Mouse (Mus musculus): Measurements from ENCODE around the gene Slc7a14. TPM values are rescaled to one million over a fixed set of nuclear protein-coding genes. Genes with fewer than 3 reads are reported as not detected.
"Not testable (repeated sequence)": the region's sequence is repeated elsewhere in the genome, so short reads cannot be mapped to it uniquely, and the experiment has no call there.

Gene Slc7a14
- under 1 TPM in 3 of 4 experiments, not detected in 1; 0.02 to 0.05 (median 0.05) TPM for total RNA-seq (2022)

GRCm38 (mm10) chr3:31309934-31310787 lies at the start of gene Slc7a14:
TSS of gene Slc7a14 (minus strand) at chr3:31310378.
- no peak for DNase-seq (ENCODE audit: low spot score in 2 of 2)

- DNase-seq (ENCODE audit: low spot score in 2 of 2), result no peak
These were observed 36.4 kb upstream of the Slc7a14 start for GRCm38 (mm10) chr3:31346540-31346939.

- no peak for DNase-seq (ENCODE audit: low spot score in 2 of 2)
These were observed 35.6 kb upstream of the Slc7a14 start for GRCm38 (mm10) chr3:31345766-31346165.

- no peak for DNase-seq (ENCODE audit: low spot score in 2 of 2)
These were observed 29.1 kb upstream of the Slc7a14 start for GRCm38 (mm10) chr3:31339236-31339635.

- DNase-seq (ENCODE audit: low spot score in 2 of 2), result no peak
These were observed 18.2 kb upstream of the Slc7a14 start for GRCm38 (mm10) chr3:31328237-31328836.

GRCm38 (mm10) chr3:31327791-31328190 lies 17.6 kb upstream of the Slc7a14 start:
- DNase-seq (ENCODE audit: low spot score in 2 of 2), result no peak

- DNase-seq (ENCODE audit: low spot score in 2 of 2), result no peak
These were observed 14.1 kb upstream of the Slc7a14 start for GRCm38 (mm10) chr3:31324231-31324654.

GRCm38 (mm10) chr3:31309371-31309933 lies 726 bp downstream of the Slc7a14 start:
- no peak for DNase-seq (ENCODE audit: low spot score in 2 of 2)

GRCm38 (mm10) chr3:31308906-31309305 lies 1.3 kb downstream of the Slc7a14 start:
- no peak for DNase-seq (ENCODE audit: low spot score in 2 of 2)

- no peak for DNase-seq (ENCODE audit: low spot score in 2 of 2)
These were observed 2.2 kb downstream of the Slc7a14 start for GRCm38 (mm10) chr3:31307936-31308335.

- no peak for DNase-seq (ENCODE audit: low spot score in 2 of 2)
These were observed 18.2 kb downstream of the Slc7a14 start for GRCm38 (mm10) chr3:31291673-31292602.

GRCm38 (mm10) chr3:31287421-31287948 lies 22.7 kb downstream of the Slc7a14 start:
- no peak for DNase-seq (ENCODE audit: low spot score in 2 of 2)

- DNase-seq (ENCODE audit: low spot score in 2 of 2), result no peak
These were observed 29.1 kb downstream of the Slc7a14 start for GRCm38 (mm10) chr3:31281116-31281515.

- no peak for DNase-seq (ENCODE audit: low spot score in 2 of 2)
These were observed 35.3 kb downstream of the Slc7a14 start for GRCm38 (mm10) chr3:31274875-31275274.

- not testable (repeated sequence) for DNase-seq (ENCODE audit: low spot score in 2 of 2)
These were observed 36.9 kb downstream of the Slc7a14 start for GRCm38 (mm10) chr3:31273247-31273646.

- DNase-seq (ENCODE audit: low spot score in 2 of 2), result no peak
These were observed 37.5 kb downstream of the Slc7a14 start for GRCm38 (mm10) chr3:31272635-31273034.

GRCm38 (mm10) chr3:31269551-31270317 lies 40.4 kb downstream of the Slc7a14 start:
- DNase-seq (ENCODE audit: low spot score in 2 of 2), result no peak

GRCm38 (mm10) chr3:31267921-31268320 lies 42.3 kb downstream of the Slc7a14 start:
- no peak for DNase-seq (ENCODE audit: low spot score in 2 of 2)

- DNase-seq (ENCODE audit: low spot score in 2 of 2), result no peak
These were observed 43.2 kb downstream of the Slc7a14 start for GRCm38 (mm10) chr3:31266941-31267340.

- DNase-seq (ENCODE audit: low spot score in 2 of 2), result no peak
These were observed 46.6 kb downstream of the Slc7a14 start for GRCm38 (mm10) chr3:31263535-31263934.
